Mouse (Mus musculus): ENCODE results near the gene Brdt. TPM values are rescaled to one million over a fixed set of nuclear protein-coding genes. Genes with fewer than 3 reads are reported as not detected.

Gene Brdt
- polyA plus RNA-seq, 1 experiment from 2014 or later = 4.2 TPM

DNA sequence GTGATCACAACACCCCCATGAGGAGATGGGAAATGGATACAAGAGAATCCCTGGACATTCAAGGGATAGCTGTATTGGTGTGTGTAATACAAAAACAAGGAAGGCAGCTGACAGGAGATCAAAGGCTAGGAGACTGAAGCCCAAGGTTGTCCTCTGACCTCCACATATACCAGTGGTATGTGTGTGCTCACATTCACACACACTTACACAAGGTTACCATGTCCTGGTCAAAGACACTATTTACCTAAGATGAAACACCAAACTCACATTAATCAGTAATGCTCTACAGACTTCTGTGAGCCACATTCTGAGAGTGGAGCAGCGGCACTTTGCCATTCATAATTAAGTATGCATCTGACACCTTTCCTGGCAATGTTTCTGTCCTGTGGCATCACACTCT, 79.3 kb downstream of the Brdt start:
- H3K4me3 ChIP-seq (ENCODE audit: low read depth, low read length) = no peak overlapping the region
- H3K9ac ChIP-seq (ENCODE audit: low read depth, low read length) = no peak overlapping the region
- DNase-seq (ENCODE audit: low spot score) (no peak), ATAC-seq (ENCODE audit: low read depth) (no peak)
- H3K9me3 ChIP-seq (ENCODE audit: control insufficient read depth, low read length) = no peaks in the 10 kb centered on the region
- 81% methylated on average over 1 of the region's 1 CpGs for WGBS
- no peak overlapping the region for H3K4me2 ChIP-seq (ENCODE audit: low read depth, low read length)
- H3K4me1 ChIP-seq (ENCODE audit: control insufficient read depth, insufficient read depth, low read length) = no peaks in the 10 kb centered on the region
- no peak overlapping the region for H3K27ac ChIP-seq (replicated peaks; ENCODE audit: low read depth, low read length)
- H3K27me3 ChIP-seq (replicated peaks; ENCODE audit: control insufficient read depth, insufficient read depth, low read length) = 0 out of 2 replicates have a peak, but pooled peaks cover 5% of the 10 kb centered on the region
- no peaks in the 10 kb centered on the region for H3K36me3 ChIP-seq (ENCODE audit: control insufficient read depth, insufficient read depth, low read length)

DNA sequence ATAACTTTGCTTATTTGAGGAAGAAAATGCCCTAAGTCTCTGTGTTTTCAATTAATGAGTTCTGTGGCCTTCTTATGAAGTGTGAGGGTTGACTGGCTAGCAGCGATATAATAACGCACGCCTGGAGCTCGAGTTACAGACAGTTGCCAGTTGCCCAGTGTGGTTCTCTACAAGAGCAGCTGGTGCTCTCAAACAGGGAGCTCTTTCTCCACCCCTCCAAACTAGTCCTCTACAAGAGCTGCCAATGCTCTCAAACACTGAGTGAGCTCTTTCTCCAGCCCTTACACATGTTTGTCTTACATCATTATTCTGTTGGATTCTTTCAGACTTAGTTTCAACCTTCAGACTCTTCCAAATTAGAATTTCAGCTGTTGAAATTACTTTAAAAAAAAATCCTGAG, 80.4 kb downstream of the Brdt start:
- peak; percentile 87 for ATAC-seq (ENCODE audit: low read depth)
- Histone ChIP-seq H3K4me3 (ENCODE audit: low read depth, low read length) (no peak overlapping the region), H3K9me3 (ENCODE audit: control insufficient read depth, low read length) (no peaks in the 10 kb centered on the region)

DNA sequence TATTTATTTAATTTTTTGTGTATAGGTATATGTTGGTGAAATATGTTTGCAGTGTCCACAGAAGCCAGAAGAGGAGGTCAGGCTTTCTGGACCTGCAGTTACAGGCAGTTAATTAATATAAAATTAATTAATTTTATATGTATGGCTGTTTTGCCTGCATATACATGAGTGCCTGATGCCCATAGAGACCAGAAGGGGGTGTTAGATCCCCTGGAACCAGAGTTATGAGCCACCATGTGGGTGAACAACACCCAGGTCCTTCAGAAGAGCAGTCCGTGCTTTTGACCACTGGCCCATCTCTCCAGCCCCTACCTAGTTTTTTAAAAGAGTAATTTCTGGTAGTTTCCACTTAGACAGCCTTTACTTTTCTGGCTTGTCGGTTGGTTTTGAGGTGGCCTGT, 81.3 kb downstream of the Brdt start:
- ATAC-seq (ENCODE audit: low read depth) (no peak), DNase-seq (ENCODE audit: low spot score) (no peak)
- H3K4me1 ChIP-seq (ENCODE audit: control insufficient read depth, insufficient read depth, low read length) = no peaks in the 10 kb centered on the region
- no peaks in the 10 kb centered on the region for H3K36me3 ChIP-seq (ENCODE audit: control insufficient read depth, insufficient read depth, low read length)
- no peaks in the 10 kb centered on the region for H3K27me3 ChIP-seq (replicated peaks; ENCODE audit: control insufficient read depth, insufficient read depth, low read length)
- no peak overlapping the region for H3K27ac ChIP-seq (replicated peaks; ENCODE audit: low read depth, low read length)
- no peak overlapping the region for H3K4me3 ChIP-seq (ENCODE audit: low read depth, low read length)
- H3K9me3 ChIP-seq (ENCODE audit: control insufficient read depth, low read length) = no peaks in the 10 kb centered on the region
- 74% methylated on average over 2 of the region's 2 CpGs for WGBS
- no peak overlapping the region for H3K4me2 ChIP-seq (ENCODE audit: low read depth, low read length)
- no peak overlapping the region for H3K9ac ChIP-seq (ENCODE audit: low read depth, low read length)

More for the DNA sequence above, 80.4 kb downstream of the Brdt start:
- H3K4me2 ChIP-seq (ENCODE audit: low read depth, low read length) = 0 out of 2 replicates have a peak overlapping the region, but pooled peaks have one; percentile 4
- no peaks in the 10 kb centered on the region for H3K27me3 ChIP-seq (replicated peaks; ENCODE audit: control insufficient read depth, insufficient read depth, low read length)
- peak overlapping the region; percentile 28; the same call in 1 of the 2 replicates for H3K27ac ChIP-seq (replicated peaks; ENCODE audit: low read depth, low read length)
- DNase-seq (ENCODE audit: low spot score) = peak; percentile 72
- no peak overlapping the region for H3K9ac ChIP-seq (ENCODE audit: low read depth, low read length)
- WGBS = 18% methylated on average over 4 of the region's 4 CpGs
- H3K4me1 ChIP-seq (ENCODE audit: control insufficient read depth, insufficient read depth, low read length) = no peaks in the 10 kb centered on the region
- H3K36me3 ChIP-seq (ENCODE audit: control insufficient read depth, insufficient read depth, low read length) = no peaks in the 10 kb centered on the region

DNA sequence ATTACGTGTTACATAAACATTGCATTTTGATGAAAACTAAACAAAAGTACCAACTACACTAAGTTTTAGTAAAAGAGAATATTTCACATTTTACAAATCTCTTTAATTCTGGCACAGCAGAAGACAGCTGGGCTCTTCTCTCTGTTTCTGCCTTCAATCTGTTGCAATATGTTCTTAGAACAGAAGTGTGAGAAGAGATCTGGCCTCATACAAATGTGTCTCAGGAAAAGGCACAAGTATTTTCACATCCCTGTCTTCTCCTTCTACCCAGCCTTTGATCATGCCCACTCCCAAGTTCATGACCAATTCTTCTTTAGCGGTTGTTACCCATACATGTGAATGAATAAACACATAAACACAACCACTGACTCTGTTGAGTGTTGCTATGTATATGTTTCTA, 84.1 kb downstream of the Brdt start:
- DNase-seq (ENCODE audit: low spot score) (no peak), ATAC-seq (ENCODE audit: low read depth) (no peak)
- Histone ChIP-seq H3K4me3 (ENCODE audit: low read depth, low read length) (no peak overlapping the region), H3K36me3 (ENCODE audit: control insufficient read depth, insufficient read depth, low read length) (no peaks in the 10 kb centered on the region), H3K4me1 (ENCODE audit: control insufficient read depth, insufficient read depth, low read length) (no peaks in the 10 kb centered on the region), H3K4me2 (ENCODE audit: low read depth, low read length) (no peak overlapping the region), H3K9ac (ENCODE audit: low read depth, low read length) (no peak overlapping the region), H3K27ac (replicated peaks; ENCODE audit: low read depth, low read length) (no peak overlapping the region), H3K27me3 (replicated peaks; ENCODE audit: control insufficient read depth, insufficient read depth, low read length) (no peaks in the 10 kb centered on the region), H3K9me3 (ENCODE audit: control insufficient read depth, low read length) (no peaks in the 10 kb centered on the region)
- WGBS = 84% methylated on average over 2 of the region's 2 CpGs

DNA sequence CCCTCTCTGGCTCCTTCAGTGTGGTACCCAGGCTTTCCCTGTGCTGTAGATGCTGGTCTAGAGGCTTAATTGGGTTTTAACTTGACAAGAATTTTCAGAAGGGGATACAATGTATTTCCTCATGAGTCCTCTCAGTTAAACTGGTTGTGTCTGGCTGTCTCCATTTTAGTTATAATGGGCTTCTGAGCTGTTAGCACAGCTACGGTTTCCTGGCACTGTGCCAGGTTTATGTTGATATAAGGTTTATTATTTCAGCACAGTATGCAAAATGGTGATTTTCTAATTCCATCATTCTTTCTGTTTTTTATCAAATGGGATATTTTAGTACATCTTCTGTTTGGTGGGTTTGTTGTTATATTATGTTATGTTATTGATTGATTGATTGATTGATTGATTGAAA, 90.7 kb downstream of the Brdt start:
- Histone ChIP-seq H3K27ac (replicated peaks; ENCODE audit: low read depth, low read length) (no peak overlapping the region), H3K9me3 (ENCODE audit: control insufficient read depth, low read length) (no peaks in the 10 kb centered on the region), H3K36me3 (ENCODE audit: control insufficient read depth, insufficient read depth, low read length) (no peaks in the 10 kb centered on the region), H3K4me1 (ENCODE audit: control insufficient read depth, insufficient read depth, low read length) (no peaks in the 10 kb centered on the region), H3K4me2 (ENCODE audit: low read depth, low read length) (no peak overlapping the region), H3K9ac (ENCODE audit: low read depth, low read length) (no peak overlapping the region), H3K4me3 (ENCODE audit: low read depth, low read length) (no peak overlapping the region), H3K27me3 (replicated peaks; ENCODE audit: control insufficient read depth, insufficient read depth, low read length) (no peaks in the 10 kb centered on the region)
- ATAC-seq (ENCODE audit: low read depth) = no peak
- DNase-seq (ENCODE audit: low spot score) = peak; percentile 58
- 43% methylated on average over 1 of the region's 1 CpGs for WGBS

DNA sequence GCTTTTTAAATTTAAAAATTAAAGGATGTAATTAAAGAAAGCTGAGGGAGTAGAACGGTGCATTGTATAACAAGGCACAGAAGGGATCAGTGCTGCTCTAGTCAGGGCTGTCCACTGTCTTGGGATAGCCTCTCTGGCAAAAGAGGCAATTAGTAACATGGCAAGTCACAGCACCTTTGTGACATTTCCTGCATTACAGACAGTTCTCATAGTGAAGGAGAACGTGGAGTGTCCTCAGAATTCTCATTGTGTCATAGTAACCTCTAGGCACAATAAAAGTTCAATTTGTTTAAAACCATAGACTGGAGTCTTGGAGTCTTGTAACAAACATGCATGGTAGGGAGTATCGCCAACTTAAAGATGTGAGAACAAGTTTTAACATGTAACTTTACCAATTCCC, 100.3 kb downstream of the Brdt start, which contains the start of gene Lpcat2b:
Gene Lpcat2b (plus strand): TSS at position 301 of the 400 bp plus-strand sequence.
- DNase-seq (ENCODE audit: low spot score) (no peak), ATAC-seq (ENCODE audit: low read depth) (no peak)
- H3K4me1 ChIP-seq (ENCODE audit: control insufficient read depth, insufficient read depth, low read length) = no peaks in the 10 kb centered on the region
- H3K4me3 ChIP-seq (ENCODE audit: low read depth, low read length) = no peak within 1 kb of the TSS
- H3K4me2 ChIP-seq (ENCODE audit: low read depth, low read length) = no peak within 1 kb of the TSS
- H3K36me3 ChIP-seq (ENCODE audit: control insufficient read depth, insufficient read depth, low read length) = no peaks in the 10 kb centered on the region
- no peaks in the 10 kb centered on the region for H3K9me3 ChIP-seq (ENCODE audit: control insufficient read depth, low read length)
- H3K27ac ChIP-seq (replicated peaks; ENCODE audit: low read depth, low read length) = no peak within 1 kb of the TSS
- 70% methylated on average over 3 of the region's 3 CpGs for WGBS
- no peaks in the 10 kb centered on the region for H3K27me3 ChIP-seq (replicated peaks; ENCODE audit: control insufficient read depth, insufficient read depth, low read length)
- H3K9ac ChIP-seq (ENCODE audit: low read depth, low read length) = no peak within 1 kb of the TSS

DNA sequence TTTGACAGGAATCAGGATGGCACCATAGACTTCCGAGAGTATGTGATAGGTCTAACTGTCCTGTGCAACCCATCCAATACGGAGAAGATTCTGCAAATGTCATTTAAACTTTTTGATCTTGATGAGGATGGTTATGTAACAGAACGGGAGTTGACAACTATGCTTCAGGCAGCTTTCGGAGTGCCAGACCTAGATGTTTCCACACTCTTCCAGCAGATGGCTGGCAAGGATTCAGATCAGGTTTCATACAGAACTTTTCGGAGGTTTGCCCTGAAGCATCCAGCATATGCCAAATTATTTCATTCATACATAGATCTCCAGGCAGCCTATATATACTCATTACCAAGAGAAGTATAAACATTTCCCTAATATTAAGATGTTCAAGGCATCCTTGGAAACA, 103.0 kb downstream of the Brdt start:
- WGBS = 59% methylated on average over 5 of the region's 5 CpGs
- Histone ChIP-seq H3K27ac (replicated peaks; ENCODE audit: low read depth, low read length) (no peak overlapping the region), H3K9me3 (ENCODE audit: control insufficient read depth, low read length) (no peaks in the 10 kb centered on the region), H3K4me3 (ENCODE audit: low read depth, low read length) (no peak overlapping the region), H3K4me1 (ENCODE audit: control insufficient read depth, insufficient read depth, low read length) (peaks cover 7% of the 10 kb centered on the region; the same call in 1 of the 2 replicates), H3K36me3 (ENCODE audit: control insufficient read depth, insufficient read depth, low read length) (no peaks in the 10 kb centered on the region), H3K9ac (ENCODE audit: low read depth, low read length) (no peak overlapping the region), H3K27me3 (replicated peaks; ENCODE audit: control insufficient read depth, insufficient read depth, low read length) (no peaks in the 10 kb centered on the region), H3K4me2 (ENCODE audit: low read depth, low read length) (no peak overlapping the region)
- ATAC-seq (ENCODE audit: low read depth) (no peak), DNase-seq (ENCODE audit: low spot score) (no peak)

DNA sequence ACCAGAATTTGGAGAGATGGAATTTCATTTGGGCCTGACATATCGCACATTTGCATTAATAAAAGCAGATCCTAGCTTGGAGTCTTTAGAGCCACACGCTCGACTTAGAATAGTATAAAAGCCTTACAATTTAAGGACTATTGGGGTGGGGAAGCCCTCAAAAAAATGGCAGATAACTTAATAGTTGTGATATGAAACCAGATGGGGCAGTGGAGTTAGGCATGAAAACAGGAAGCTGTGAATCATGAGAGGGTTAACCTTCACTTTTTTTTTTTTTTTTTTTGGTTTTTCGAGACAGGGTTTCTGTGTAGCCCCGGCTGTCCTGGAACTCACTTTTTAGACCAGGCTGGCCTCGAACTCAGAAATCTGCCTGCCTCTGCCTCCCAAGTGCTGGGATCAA, 105.2 kb downstream of the Brdt start:
- DNase-seq (ENCODE audit: low spot score) = no peak
- peaks cover 8% of the 10 kb centered on the region; the same call in 1 of the 2 replicates for H3K4me1 ChIP-seq (ENCODE audit: control insufficient read depth, insufficient read depth, low read length)
- H3K27ac ChIP-seq (replicated peaks; ENCODE audit: low read depth, low read length) = no peak overlapping the region
- H3K4me3 ChIP-seq (ENCODE audit: low read depth, low read length) = no peak overlapping the region
- H3K9me3 ChIP-seq (ENCODE audit: control insufficient read depth, low read length) = no peaks in the 10 kb centered on the region
- ATAC-seq (ENCODE audit: low read depth) = no peak
- 83% methylated on average over 6 of the region's 6 CpGs for WGBS
- no peaks in the 10 kb centered on the region for H3K36me3 ChIP-seq (ENCODE audit: control insufficient read depth, insufficient read depth, low read length)
- no peaks in the 10 kb centered on the region for H3K27me3 ChIP-seq (replicated peaks; ENCODE audit: control insufficient read depth, insufficient read depth, low read length)
- H3K9ac ChIP-seq (ENCODE audit: low read depth, low read length) = no peak overlapping the region
- H3K4me2 ChIP-seq (ENCODE audit: low read depth, low read length) = no peak overlapping the region
